8 mouse cellular contexts compared by ENCODE assay signal in genomic region chr1:127239914-127240313, GRCm38 (mm10). TPM values are rescaled to one million over a fixed set of nuclear protein-coding genes. Genes with fewer than 3 reads are reported as not detected.
A peak's percentile ranks its signal among the peaks of the same experiment; 100 is the strongest.
DNase-seq lines count a peak whose midpoint lies in the region; ATAC-seq and TF ChIP-seq lines count a peak whose summit lies in the region.

No protein-coding gene starts in this region.

- H3K4me2 ChIP-seq in heart, embryonic 13.5 days: no peak overlapping the region
- H3K4me2 ChIP-seq in limb, embryonic 14.5 days (replicated peaks; ENCODE audit: low read depth, low read length, severe bottlenecking): no peak overlapping the region

- H3K27me3 ChIP-seq in heart, embryonic 13.5 days (replicated peaks): no peaks in the 10 kb centered on the region
- H3K27me3 ChIP-seq in limb, embryonic 14.5 days (ENCODE audit: control insufficient read depth, insufficient read depth, low read length): no peaks in the 10 kb centered on the region

- no peak overlapping the region for H3K9ac ChIP-seq in heart, embryonic 13.5 days
- H3K9ac ChIP-seq in limb, embryonic 14.5 days (ENCODE audit: low read depth, low read length, severe bottlenecking): no peak overlapping the region

- H3K27ac ChIP-seq in gastrocnemius, adult 2 months: peak overlapping the region; percentile 56
- peak overlapping the region; percentile 57 for H3K27ac ChIP-seq in heart, embryonic 13.5 days (replicated peaks)
- no peak overlapping the region; the same call in 1 of the 2 replicates for H3K27ac ChIP-seq in limb, embryonic 14.5 days (replicated peaks; ENCODE audit: low read depth, low read length)

- no peak overlapping the region for H3K4me3 ChIP-seq in gastrocnemius, adult 2 months
- H3K4me3 ChIP-seq in heart, embryonic 13.5 days: no peak overlapping the region
- H3K4me3 ChIP-seq in limb, embryonic 14.5 days (replicated peaks; ENCODE audit: low read length): no peak overlapping the region

- H3K4me1 ChIP-seq in heart, embryonic 13.5 days: peaks cover 52% of the 10 kb centered on the region
- peaks cover 13% of the 10 kb centered on the region for H3K4me1 ChIP-seq in limb, embryonic 14.5 days (ENCODE audit: control insufficient read depth, insufficient read depth, low read length)

- TF ChIP-seq POLR2A in limb, embryonic 14.5 days (IDR thresholded peaks at IDR 0.05; ENCODE audit: borderline replicate concordance, extremely low read depth, insufficient read depth, insufficient read length): no peak

- peak; percentile 21 for DNase-seq in gastrocnemius, adult 2 months
- DNase-seq in gastrocnemius, postnatal 14 days: no peak
- DNase-seq in limb, embryonic 14.5 days (ENCODE audit: low spot score): no peak
- peak; percentile 32 for DNase-seq in thymus, postnatal 25 days
- no peak for DNase-seq in cerebellum, adult 18-20 months
- DNase-seq in right cerebral cortex, postnatal 4 days: no peak

- no peak for TF ChIP-seq CTCF in gastrocnemius, adult 2 months (IDR thresholded peaks at IDR 0.05)

- WGBS in heart, embryonic 13.5 days: 40% methylated on average over 6 of the region's 6 CpGs
- 15% methylated on average over 6 of the region's 6 CpGs for WGBS in limb, embryonic 14.5 days

- H3K9me3 ChIP-seq in heart, embryonic 13.5 days: no peaks in the 10 kb centered on the region
- no peaks in the 10 kb centered on the region for H3K9me3 ChIP-seq in limb, embryonic 14.5 days (ENCODE audit: control insufficient read depth, low read length)

- peak; percentile 65 for ATAC-seq in CD4-positive, CD25-positive, alpha-beta regulatory T cell, adult 4 months
- no peak; the same call in 1 of the 2 replicates for ATAC-seq in heart, embryonic 13.5 days (ENCODE audit: extremely low read depth, insufficient number of reproducible peaks, low FRiP score, low TSS enrichment)
- ATAC-seq in limb, embryonic 14.5 days (ENCODE audit: low FRiP score, low read depth): 0 out of 2 replicates have a peak, but pooled peaks have one; percentile 26

- intact Hi-C loops in gastrocnemius, adult 2 months (cut with DNase I): no loop called here
- intact Hi-C loops in gastrocnemius, postnatal 14 days (cut with DNase I; ENCODE audit: low total_unique reads): no loop called here

- no peaks in the 10 kb centered on the region for H3K36me3 ChIP-seq in heart, embryonic 13.5 days
- no peaks in the 10 kb centered on the region for H3K36me3 ChIP-seq in limb, embryonic 14.5 days (ENCODE audit: control insufficient read depth, insufficient read depth, low read length)

RNA-seq across cellular contexts. Expression of gene Mgat5, which starts 35.1 kb away (rescaled TPM):
- total RNA-seq in gastrocnemius, adult 2 months (2021): 1 to 10 TPM in 1 of 2 experiments, under 1 TPM in 1; 0.79 to 1.5 TPM
- 1 to 10 TPM; 2.1 to 2.5 TPM for total RNA-seq in gastrocnemius, postnatal 14 days (2021)
- polyA plus RNA-seq in CD4-positive, CD25-positive, alpha-beta regulatory T cell, adult 4 months (2017; shearing (Covaris generic)): 10 to 100 TPM; 14.3 to 21.6 TPM
- 3.3 and 3.4 TPM in 2 replicates for polyA plus RNA-seq in heart, embryonic 13.5 days (2015; fragmentation: Nextera tagmentation; extraction: Ambion mirVana)
- 8.4 and 8.8 TPM in 2 replicates for polyA plus RNA-seq in limb, embryonic 14.5 days (2012; rRNA removed)
- 6.6 and 7.9 TPM in 2 replicates for polyA plus RNA-seq in limb, embryonic 14.5 days (2014; fragmentation: Nextera tagmentation; extraction: Ambion mirVana)

Comparison
In these comparisons a context has a peak if more than half of its experiments do, and no peak if none do; other contexts are left out.
1. DNase-seq: peak in gastrocnemius, adult 2 months (single experiment) and thymus, postnatal 25 days (single experiment); none in gastrocnemius, postnatal 14 days (single experiment), limb, embryonic 14.5 days (single experiment), cerebellum, adult 18-20 months (0 of 2) and right cerebral cortex, postnatal 4 days (single experiment).